Mouse (Mus musculus) frontal cortex, adult 2 months (tissue): ENCODE measurements around the gene Tra2b. TPM values are rescaled to one million over a fixed set of nuclear protein-coding genes. Genes with fewer than 3 reads are reported as not detected.
"Not testable (repeated sequence)": the region's sequence is repeated elsewhere in the genome, so short reads cannot be mapped to it uniquely, and the experiment has no call there.

ENCODE experiments used
- DNase-seq, 2 experiments: peaks; one replicate each; pipeline ENCODE4 v3.0.0; 2022; ENCODE audit warnings: low spot score in 1 of 2; ENCODE audit errors: extremely low spot score in 1 of 2
- polyA plus RNA-seq: library from polyadenylated mRNA; depleted of rRNA; stranded (reverse); fragments of >200 nt; gene quantifications from 2 replicates; pipeline ENCODE4 v1.2.3, GENCODE M21; 2012; rRNA removed

Gene Tra2b
- polyA plus RNA-seq, 1 experiment = 75.1 TPM

GRCm38 (mm10) chr16:22249754-22250153 is 16.1 kb downstream of the Tra2b start:
- DNase-seq = no peak

GRCm38 (mm10) chr16:22242239-22242866 is 23.5 kb downstream of the Tra2b start:
- DNase-seq = no peak

GRCm38 (mm10) chr16:22241376-22242238 is 24.2 kb downstream of the Tra2b start:
- DNase-seq = no peak

GRCm38 (mm10) chr16:22240856-22241255 is 24.9 kb downstream of the Tra2b start:
- DNase-seq = no peak

GRCm38 (mm10) chr16:22239978-22240377 is 25.8 kb downstream of the Tra2b start:
- DNase-seq = no peak

- DNase-seq = no peak
Observed at GRCm38 (mm10) chr16:22238928-22239620, 26.7 kb downstream of the Tra2b start.

- DNase-seq = not testable (repeated sequence)
Observed at GRCm38 (mm10) chr16:22238402-22238801, 27.4 kb downstream of the Tra2b start.

GRCm38 (mm10) chr16:22236814-22237213 is 29.0 kb downstream of the Tra2b start:
- DNase-seq = no peak

GRCm38 (mm10) chr16:22234535-22234934 is 31.3 kb downstream of the Tra2b start:
- DNase-seq = no peak

GRCm38 (mm10) chr16:22230276-22230675 is 35.5 kb downstream of the Tra2b start:
- DNase-seq = not testable (repeated sequence)

GRCm38 (mm10) chr16:22203501-22203900 is 62.3 kb downstream of the Tra2b start:
- DNase-seq = no peak

- no peak for DNase-seq
Observed at GRCm38 (mm10) chr16:22201858-22202257, 63.9 kb downstream of the Tra2b start.

GRCm38 (mm10) chr16:22200476-22200875 is 65.3 kb downstream of the Tra2b start:
- no peak for DNase-seq

Other genes with a start within 250 kb of the Tra2b start
- gene Igf2bp2, start 102.7 kb downstream of the Tra2b start, polyA plus RNA-seq = 1.3 and 1.9 TPM in 2 replicates
- gene Etv5, start 173.7 kb upstream of the Tra2b start, polyA plus RNA-seq = 55.9 and 57.6 TPM in 2 replicates